Mouse (Mus musculus): ENCODE measurements at regions not wholly inside any gene's neighbourhood (a gene's known extent, or its start where the extent isn't known, plus 50 kb on each side); places are given as distances from the start of the nearest gene placed in this dataset.

- DNase-seq = peak; percentile 96 to 98
Measured at GRCm38 (mm10) chr3:101161941-101162531, 52.0 kb upstream of the Ptgfrn start.

DNA sequence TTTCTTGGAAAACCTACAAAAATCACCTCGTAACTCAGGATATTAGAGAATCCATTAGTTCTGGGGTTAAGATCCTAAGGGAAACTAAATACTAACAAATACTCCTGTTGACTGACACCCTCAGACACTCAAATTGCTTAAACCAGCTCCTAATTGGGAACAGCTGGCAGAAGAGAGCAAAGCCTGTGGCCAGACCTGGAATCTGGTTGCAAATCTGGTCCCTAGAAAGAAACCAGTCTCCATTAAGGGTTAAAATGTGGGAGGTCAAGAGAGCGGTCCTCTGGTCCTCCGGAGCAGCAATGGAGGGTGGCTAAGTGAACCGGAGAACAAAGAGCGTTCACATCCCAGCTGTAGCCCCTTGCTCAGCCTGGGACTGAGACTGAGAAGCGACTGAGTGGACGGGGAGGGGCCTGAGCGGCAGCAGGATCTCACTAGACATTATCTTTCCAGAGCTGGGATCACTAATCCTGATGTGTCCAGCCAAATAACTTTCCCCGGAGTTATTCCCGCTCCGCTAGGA is 51.4 kb upstream of the Ptgfrn start:
- no peak for DNase-seq
